Mouse (Mus musculus): Measurements from ENCODE around the gene Ddc. TPM values are rescaled to one million over a fixed set of nuclear protein-coding genes. Genes with fewer than 3 reads are reported as not detected.

The Ddc gene
- total and polyA plus RNA-seq, 2 experiments from 2014 or later = 140 to 248 TPM

GRCm38 (mm10) chr11:11840746-11841145, 57.2 kb downstream of the Ddc start:
- H3K9me3 ChIP-seq (replicated peaks; ENCODE audit: control insufficient read depth, low read length) = no peaks in the 10 kb centered on the region
- H3K4me1 ChIP-seq (ENCODE audit: control insufficient read depth, insufficient read depth) = peaks cover 55% of the 10 kb centered on the region
- no peak for TF ChIP-seq EP300 (IDR thresholded peaks at IDR 0.05; ENCODE audit: low read depth)
- TF ChIP-seq CTCF (IDR thresholded peaks at IDR 0.05; ENCODE audit: low read depth) = no peak
- H3K27me3 ChIP-seq (ENCODE audit: control insufficient read depth, insufficient read depth, low read length) = no peaks in the 10 kb centered on the region
- H3K9ac ChIP-seq (replicated peaks; ENCODE audit: low read depth, low read length) = no peak overlapping the region
- no peak overlapping the region for H3K4me2 ChIP-seq (ENCODE audit: low read depth, low read length)
- 49% methylated on average over 2 of the region's 2 CpGs for WGBS
- H3K4me3 ChIP-seq (ENCODE audit: low read depth, low read length) = no peak overlapping the region
- no peaks in the 10 kb centered on the region for H3K36me3 ChIP-seq (replicated peaks; ENCODE audit: control insufficient read depth, insufficient read depth, low read length)
- no peak for DNase-seq (ENCODE audit: low spot score)
- no peak for ATAC-seq (ENCODE audit: insufficient read depth, low read depth)
- H3K27ac ChIP-seq (ENCODE audit: low read depth) = 0 out of 2 replicates have a peak overlapping the region, but pooled peaks have one; percentile 16

GRCm38 (mm10) chr11:11839874-11840273, 58.1 kb downstream of the Ddc start:
- 70% methylated on average over 7 of the region's 7 CpGs for WGBS
- Histone ChIP-seq H3K4me1 (ENCODE audit: control insufficient read depth, insufficient read depth) (peaks cover 53% of the 10 kb centered on the region), H3K27me3 (ENCODE audit: control insufficient read depth, insufficient read depth, low read length) (no peaks in the 10 kb centered on the region), H3K4me2 (ENCODE audit: low read depth, low read length) (no peak overlapping the region), H3K27ac (ENCODE audit: low read depth) (no peak overlapping the region), H3K4me3 (ENCODE audit: low read depth, low read length) (no peak overlapping the region), H3K9ac (replicated peaks; ENCODE audit: low read depth, low read length) (no peak overlapping the region), H3K36me3 (replicated peaks; ENCODE audit: control insufficient read depth, insufficient read depth, low read length) (no peaks in the 10 kb centered on the region), H3K9me3 (replicated peaks; ENCODE audit: control insufficient read depth, low read length) (no peaks in the 10 kb centered on the region)
- no peak for ATAC-seq (ENCODE audit: insufficient read depth, low read depth)
- DNase-seq (ENCODE audit: low spot score) = no peak
- TF ChIP-seq CTCF (IDR thresholded peaks at IDR 0.05; ENCODE audit: low read depth) = no peak
- no peak for TF ChIP-seq EP300 (IDR thresholded peaks at IDR 0.05; ENCODE audit: low read depth)

- Histone ChIP-seq H3K9me3 (replicated peaks; ENCODE audit: control insufficient read depth, low read length) (no peaks in the 10 kb centered on the region), H3K36me3 (replicated peaks; ENCODE audit: control insufficient read depth, insufficient read depth, low read length) (no peaks in the 10 kb centered on the region), H3K27ac (ENCODE audit: low read depth) (peak overlapping the region; percentile 81), H3K9ac (replicated peaks; ENCODE audit: low read depth, low read length) (no peak overlapping the region), H3K27me3 (ENCODE audit: control insufficient read depth, insufficient read depth, low read length) (no peaks in the 10 kb centered on the region), H3K4me1 (ENCODE audit: control insufficient read depth, insufficient read depth) (peaks cover 51% of the 10 kb centered on the region), H3K4me3 (ENCODE audit: low read depth, low read length) (no peak overlapping the region), H3K4me2 (ENCODE audit: low read depth, low read length) (peak overlapping the region; percentile 53; the same call in 1 of the 2 replicates)
- TF ChIP-seq CTCF (IDR thresholded peaks at IDR 0.05; ENCODE audit: low read depth) = no peak
- TF ChIP-seq EP300 (IDR thresholded peaks at IDR 0.05; ENCODE audit: low read depth) = no peak
- DNase-seq (ENCODE audit: low spot score) (no peak), ATAC-seq (ENCODE audit: insufficient read depth, low read depth) (no peak)
- WGBS = 72% methylated on average over 5 of the region's 5 CpGs
Measured at GRCm38 (mm10) chr11:11837384-11837783, 60.6 kb downstream of the Ddc start.

GRCm38 (mm10) chr11:11836713-11837370, 61.1 kb downstream of the Ddc start:
- 7% methylated on average over 18 of the region's 18 CpGs for WGBS

GRCm38 (mm10) chr11:11836262-11836661, 61.7 kb downstream of the Ddc start:
- ATAC-seq (ENCODE audit: insufficient read depth, low read depth) = no peak
- TF ChIP-seq EP300 (IDR thresholded peaks at IDR 0.05; ENCODE audit: low read depth) (no peak), CTCF (IDR thresholded peaks at IDR 0.05; ENCODE audit: low read depth) (no peak)
- H3K27ac ChIP-seq (ENCODE audit: low read depth) = peak overlapping the region; percentile 81
- no peaks in the 10 kb centered on the region for H3K27me3 ChIP-seq (ENCODE audit: control insufficient read depth, insufficient read depth, low read length)
- no peaks in the 10 kb centered on the region for H3K36me3 ChIP-seq (replicated peaks; ENCODE audit: control insufficient read depth, insufficient read depth, low read length)
- H3K9me3 ChIP-seq (replicated peaks; ENCODE audit: control insufficient read depth, low read length) = no peaks in the 10 kb centered on the region
- H3K4me1 ChIP-seq (ENCODE audit: control insufficient read depth, insufficient read depth) = peaks cover 58% of the 10 kb centered on the region
- peak overlapping the region; percentile 53 for H3K4me2 ChIP-seq (ENCODE audit: low read depth, low read length)
- H3K4me3 ChIP-seq (ENCODE audit: low read depth, low read length) = 0 out of 2 replicates have a peak overlapping the region, but pooled peaks have one; percentile 18
- WGBS = 13% methylated on average over 8 of the region's 8 CpGs
- H3K9ac ChIP-seq (replicated peaks; ENCODE audit: low read depth, low read length) = peak overlapping the region; percentile 55
- DNase-seq (ENCODE audit: low spot score) = no peak

More at GRCm38 (mm10) chr11:11836713-11837370, 61.1 kb downstream of the Ddc start:
- Histone ChIP-seq H3K9ac (replicated peaks; ENCODE audit: low read depth, low read length) (peak overlapping the region; percentile 55), H3K27ac (ENCODE audit: low read depth) (peak overlapping the region; percentile 81), H3K27me3 (ENCODE audit: control insufficient read depth, insufficient read depth, low read length) (no peaks in the 10 kb centered on the region), H3K4me3 (ENCODE audit: low read depth, low read length) (peak overlapping the region; percentile 18), H3K36me3 (replicated peaks; ENCODE audit: control insufficient read depth, insufficient read depth, low read length) (no peaks in the 10 kb centered on the region), H3K9me3 (replicated peaks; ENCODE audit: control insufficient read depth, low read length) (no peaks in the 10 kb centered on the region), H3K4me1 (ENCODE audit: control insufficient read depth, insufficient read depth) (peaks cover 56% of the 10 kb centered on the region), H3K4me2 (ENCODE audit: low read depth, low read length) (peak overlapping the region; percentile 53)
- peak; percentile 64 for ATAC-seq (ENCODE audit: insufficient read depth, low read depth)
- DNase-seq (ENCODE audit: low spot score) = no peak
- TF ChIP-seq EP300 (IDR thresholded peaks at IDR 0.05; ENCODE audit: low read depth) (no peak), CTCF (IDR thresholded peaks at IDR 0.05; ENCODE audit: low read depth) (no peak)
